Mouse (Mus musculus): ENCODE results near the gene Lin37. TPM values are rescaled to one million over a fixed set of nuclear protein-coding genes. Genes with fewer than 3 reads are reported as not detected.

Gene Lin37
- polyA plus RNA-seq, 1 experiment from 2014 or later = 40.5 TPM

DNA sequence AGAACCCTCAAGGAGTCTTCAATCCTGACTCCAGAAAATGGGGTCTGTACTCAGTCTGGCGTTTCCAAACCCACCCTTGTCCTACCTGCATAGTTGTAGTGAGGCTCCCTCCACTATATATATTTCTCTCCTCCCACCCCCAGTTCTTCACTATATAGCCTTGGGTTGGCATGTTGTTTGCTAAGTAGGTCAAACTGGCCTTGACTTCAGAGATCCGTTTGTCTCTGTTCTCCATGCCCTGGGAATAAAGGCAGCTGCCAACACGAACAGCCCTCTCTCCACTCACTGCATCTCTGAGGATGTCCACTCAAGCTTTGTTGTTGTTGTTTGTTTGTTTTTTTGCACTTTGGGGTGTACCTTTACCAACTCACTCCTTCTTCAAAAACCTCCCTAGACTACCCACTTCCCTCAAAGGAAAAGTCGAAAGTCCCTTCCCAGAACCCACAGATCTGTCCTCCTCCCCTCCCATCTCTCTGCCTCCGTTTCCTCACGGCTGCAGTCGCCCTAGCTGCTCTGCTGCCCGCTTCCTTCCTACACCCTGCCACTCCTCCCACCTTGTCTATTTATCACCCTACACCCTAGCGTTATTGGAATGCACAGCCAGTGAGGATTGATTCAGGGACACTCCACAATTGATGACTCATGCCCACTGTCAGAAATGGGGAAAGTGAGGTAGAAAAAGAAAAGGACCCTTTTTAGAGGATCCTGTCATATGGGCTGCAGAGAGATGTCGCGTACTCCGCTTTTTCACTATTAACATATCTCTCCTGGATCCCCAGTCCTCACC, 789 bp downstream of the Lin37 start:
- H3K4me3 ChIP-seq (replicated peaks) = peak overlapping the region; percentile 71
- H3K9me3 ChIP-seq (replicated peaks) = no peaks in the 10 kb centered on the region
- H3K27me3 ChIP-seq = no peaks in the 10 kb centered on the region
- no peak for ATAC-seq (replicated peaks; ENCODE audit: low FRiP score)
- 13% methylated on average over 12 of the region's 12 CpGs for WGBS
- peak overlapping the region; percentile 92 for H3K4me2 ChIP-seq
- H3K4me1 ChIP-seq = peaks cover 39% of the 10 kb centered on the region
- H3K27ac ChIP-seq = peak overlapping the region; percentile 75
- H3K9ac ChIP-seq = peak overlapping the region; percentile 81
- peaks cover 44% of the 10 kb centered on the region for H3K36me3 ChIP-seq

DNA sequence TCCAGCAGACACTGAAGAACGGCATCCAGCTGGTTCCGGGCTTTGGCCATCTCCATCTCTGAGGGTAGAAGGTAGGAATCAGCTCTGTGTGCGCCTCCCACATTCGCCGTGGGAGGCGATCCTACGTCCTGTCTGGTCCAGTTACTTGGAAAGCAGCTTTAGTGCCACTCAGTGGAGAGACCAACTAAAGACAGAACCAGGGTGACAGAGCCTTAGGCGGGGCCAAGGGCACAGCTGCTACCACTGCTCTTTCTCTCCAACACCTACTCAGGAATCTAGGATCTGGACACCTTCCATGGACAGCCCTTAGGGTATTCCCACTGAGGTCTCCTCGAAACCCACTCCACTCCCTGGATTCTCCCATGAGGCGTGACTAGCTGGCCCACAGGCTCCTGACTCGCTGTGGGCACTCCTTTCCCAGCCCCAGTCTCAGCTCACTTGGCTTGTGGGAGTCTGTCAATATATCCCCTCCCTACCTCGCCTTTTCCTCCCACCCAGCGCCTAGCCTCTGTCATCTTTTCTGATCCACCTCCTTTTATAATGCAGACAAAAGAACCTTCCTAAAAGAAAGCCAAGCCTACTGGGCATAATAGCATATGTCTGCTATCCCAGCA, 1.6 kb downstream of the Lin37 start:
- H3K4me2 ChIP-seq = peak overlapping the region; percentile 92
- H3K36me3 ChIP-seq = peaks cover 44% of the 10 kb centered on the region
- no peak overlapping the region for H3K27ac ChIP-seq
- ATAC-seq (replicated peaks; ENCODE audit: low FRiP score) = no peak
- H3K4me3 ChIP-seq (replicated peaks) = peak overlapping the region; percentile 71
- H3K4me1 ChIP-seq = peaks cover 44% of the 10 kb centered on the region
- peak overlapping the region; percentile 81; the same call in 1 of the 2 replicates for H3K9ac ChIP-seq
- H3K9me3 ChIP-seq (replicated peaks) = no peaks in the 10 kb centered on the region
- 82% methylated on average over 13 of the region's 13 CpGs for WGBS
- no peaks in the 10 kb centered on the region for H3K27me3 ChIP-seq

DNA sequence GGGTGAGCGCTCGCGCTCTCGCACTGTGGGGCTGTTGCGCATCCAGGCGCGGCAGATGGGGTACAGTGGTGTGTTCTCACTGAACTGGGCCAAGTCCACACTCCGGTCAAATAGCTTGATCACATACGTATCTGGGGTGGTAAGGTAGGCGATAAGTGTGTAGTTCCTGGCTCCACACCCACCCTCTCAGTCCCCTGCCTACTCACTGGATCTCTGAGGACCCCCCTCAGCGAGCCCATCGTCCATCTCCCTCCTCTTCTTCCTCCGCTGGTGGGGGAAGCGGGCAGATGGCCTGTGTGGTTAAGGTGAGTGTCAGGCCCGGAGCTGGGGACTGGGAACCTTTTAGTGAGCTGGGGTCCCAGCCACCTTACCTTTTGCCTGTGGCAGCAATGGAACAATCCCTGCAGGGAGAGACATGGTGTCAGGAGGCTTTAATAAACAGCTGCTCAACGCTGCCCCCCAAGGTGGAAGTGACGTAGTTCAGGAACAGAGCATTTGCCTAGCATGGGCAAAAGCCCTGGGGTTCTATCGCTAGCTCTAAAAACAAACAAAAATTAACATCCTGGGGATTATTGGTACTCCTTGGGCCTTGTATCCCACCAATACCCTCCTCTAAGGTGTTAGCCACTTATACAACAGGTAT, 2.6 kb downstream of the Lin37 start:
- Histone ChIP-seq H3K27me3 (no peaks in the 10 kb centered on the region), H3K4me3 (replicated peaks) (no peak overlapping the region), H3K4me1 (peaks cover 46% of the 10 kb centered on the region), H3K9me3 (replicated peaks) (no peaks in the 10 kb centered on the region), H3K27ac (no peak overlapping the region), H3K9ac (no peak overlapping the region), H3K4me2 (no peak overlapping the region), H3K36me3 (peaks cover 44% of the 10 kb centered on the region)
- 94% methylated on average over 18 of the region's 18 CpGs for WGBS
- no peak for ATAC-seq (replicated peaks; ENCODE audit: low FRiP score)

DNA sequence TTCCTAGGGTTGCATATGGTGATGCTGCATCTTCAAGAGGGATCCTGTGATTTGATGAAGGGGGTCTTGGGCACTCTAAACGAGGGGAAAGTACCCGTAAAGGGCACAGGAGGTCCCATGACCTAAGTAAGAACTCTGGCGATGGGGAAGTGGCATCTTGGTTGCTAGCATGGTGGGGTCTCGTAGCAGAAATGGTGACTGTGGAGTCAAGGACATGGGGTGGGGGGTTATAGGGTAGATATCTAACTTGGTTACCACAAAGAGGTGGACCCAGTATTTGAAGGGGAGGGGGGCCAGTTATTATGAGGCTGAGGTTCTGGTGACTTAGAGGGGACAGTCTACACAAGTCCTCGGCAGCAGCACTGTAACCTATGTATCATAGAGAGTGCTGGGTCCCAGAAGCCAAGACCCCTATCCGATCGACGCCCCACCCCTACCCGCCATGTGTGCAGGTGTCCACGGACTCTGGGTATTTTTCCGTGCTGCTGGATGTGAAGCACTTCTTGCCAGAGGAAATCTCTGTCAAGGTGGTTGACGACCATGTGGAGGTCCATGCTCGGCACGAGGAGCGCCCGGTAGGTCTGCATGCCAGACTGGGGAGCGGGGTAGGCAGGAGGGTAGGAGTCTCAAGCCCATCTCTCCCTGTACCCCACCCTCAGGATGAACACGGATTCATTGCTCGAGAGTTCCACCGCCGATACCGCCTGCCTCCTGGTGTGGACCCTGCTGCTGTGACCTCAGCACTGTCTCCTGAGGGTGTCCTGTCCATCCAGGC, 5.6 kb downstream of the Lin37 start:
- 0 out of 2 replicates have a peak overlapping the region, but pooled peaks have one; percentile 56 for H3K9ac ChIP-seq
- no peak for ATAC-seq (replicated peaks; ENCODE audit: low FRiP score)
- no peaks in the 10 kb centered on the region for H3K9me3 ChIP-seq (replicated peaks)
- no peaks in the 10 kb centered on the region for H3K27me3 ChIP-seq
- peak overlapping the region; percentile 85 for H3K4me2 ChIP-seq
- peak overlapping the region; percentile 66 for H3K4me3 ChIP-seq (replicated peaks)
- peaks cover 41% of the 10 kb centered on the region for H3K4me1 ChIP-seq
- H3K27ac ChIP-seq = 0 out of 2 replicates have a peak overlapping the region, but pooled peaks have one; percentile 99
- WGBS = 80% methylated on average over 22 of the region's 22 CpGs
- H3K36me3 ChIP-seq = peaks cover 40% of the 10 kb centered on the region

DNA sequence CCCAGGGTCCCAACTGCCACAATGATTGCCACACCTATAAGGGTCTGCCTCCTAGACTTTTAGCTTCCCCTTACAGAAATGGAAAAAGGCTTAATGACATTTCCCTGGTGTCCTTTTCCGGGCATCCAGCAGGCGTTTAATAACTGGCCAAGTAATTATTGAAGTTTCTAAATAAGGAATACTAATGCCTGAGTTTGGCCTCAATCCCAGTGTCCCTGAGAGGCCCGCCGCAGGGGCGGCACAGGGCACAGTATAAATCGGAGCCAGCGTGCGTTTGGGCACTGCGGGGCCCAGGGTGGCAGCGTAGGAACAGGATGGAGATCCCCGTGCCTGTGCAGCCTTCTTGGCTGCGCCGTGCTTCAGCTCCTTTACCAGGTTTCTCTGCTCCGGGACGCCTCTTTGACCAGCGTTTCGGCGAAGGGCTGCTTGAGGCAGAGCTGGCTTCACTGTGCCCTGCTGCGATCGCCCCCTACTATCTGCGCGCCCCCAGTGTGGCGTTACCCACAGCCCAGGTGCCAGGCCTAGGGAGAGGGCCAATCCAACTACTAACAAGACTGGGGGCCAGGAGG, 6.5 kb downstream of the Lin37 start:
- 3% methylated on average over 23 of the region's 23 CpGs for WGBS

DNA sequence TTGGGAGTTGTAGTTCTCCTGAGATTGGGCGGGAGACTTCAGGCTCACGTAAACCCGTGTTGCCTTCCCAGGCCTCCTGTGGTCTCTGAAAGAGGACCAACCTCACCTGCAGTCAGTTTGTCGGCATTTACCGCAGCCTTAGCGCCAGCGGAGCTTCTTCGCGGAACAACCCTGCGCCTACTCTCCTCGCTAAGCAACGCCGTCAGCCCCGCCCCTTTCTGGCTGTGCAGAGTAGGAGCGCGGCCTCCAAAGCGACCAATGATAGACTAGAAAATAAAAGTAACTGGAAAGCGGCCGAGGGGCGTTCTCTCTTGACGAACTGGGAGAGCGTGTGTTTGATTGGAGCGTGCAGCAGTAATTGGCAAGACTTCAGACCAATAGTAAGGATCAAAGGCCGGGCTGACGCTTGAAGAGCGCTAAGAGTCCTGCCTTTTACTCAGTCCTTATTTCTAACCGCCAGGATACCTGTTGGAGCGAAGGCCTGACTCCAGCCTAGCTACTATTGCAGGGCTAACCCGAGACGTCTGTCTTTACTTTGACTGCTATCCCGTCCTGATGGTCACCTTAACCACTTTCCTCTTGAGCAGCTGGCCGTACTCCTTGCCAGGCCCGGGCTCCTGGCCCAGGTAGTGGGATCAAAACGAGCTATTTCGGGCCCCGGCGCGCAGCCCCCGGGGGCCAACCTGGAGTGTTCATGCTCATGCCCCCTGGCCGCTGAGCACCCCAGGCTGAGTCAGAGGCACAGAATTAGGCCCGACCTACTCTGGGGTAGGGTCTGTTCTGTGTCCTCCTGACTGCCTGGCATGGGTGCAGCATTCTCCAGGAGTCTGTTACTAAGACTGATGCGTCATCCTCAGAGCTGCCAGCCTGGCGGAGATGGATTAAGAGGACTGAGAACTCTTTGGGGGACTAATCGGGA, 7.3 kb downstream of the Lin37 start, which contains the start of the genes Hspb6 and Proser3:
Gene Hspb6 (plus strand): TSS at position 77 of the 919 bp plus-strand sequence.
Gene Proser3 (minus strand): TSS at position 198 of the 919 bp plus-strand sequence.
- peaks cover 27% of the 10 kb centered on the region for H3K4me1 ChIP-seq
- peak; percentile 96 for ATAC-seq (replicated peaks; ENCODE audit: low FRiP score)
- peak within 1 kb of the TSS; percentile 85 for H3K4me2 ChIP-seq
- H3K9me3 ChIP-seq (replicated peaks) = no peaks in the 10 kb centered on the region
- H3K4me3 ChIP-seq (replicated peaks) = peak within 1 kb of the TSS; percentile 66
- H3K27me3 ChIP-seq = no peaks in the 10 kb centered on the region
- peaks cover 52% of the 10 kb centered on the region for H3K36me3 ChIP-seq
- H3K9ac ChIP-seq = peak within 1 kb of the TSS; percentile 66
- peak within 1 kb of the TSS; percentile 99 for H3K27ac ChIP-seq
- under 1% methylated on average over 44 of the region's 44 CpGs for WGBS

More for the DNA sequence above, 6.5 kb downstream of the Lin37 start:
- H3K36me3 ChIP-seq = peaks cover 49% of the 10 kb centered on the region
- peak overlapping the region; percentile 56 for H3K9ac ChIP-seq
- H3K4me1 ChIP-seq = peaks cover 32% of the 10 kb centered on the region
- H3K4me2 ChIP-seq = peak overlapping the region; percentile 85
- H3K27ac ChIP-seq = peak overlapping the region; percentile 99
- peak overlapping the region; percentile 66 for H3K4me3 ChIP-seq (replicated peaks)
- no peaks in the 10 kb centered on the region for H3K9me3 ChIP-seq (replicated peaks)
- no peaks in the 10 kb centered on the region for H3K27me3 ChIP-seq
- ATAC-seq (replicated peaks; ENCODE audit: low FRiP score) = 0 out of 2 replicates have a peak, but pooled peaks have one; percentile 19

DNA sequence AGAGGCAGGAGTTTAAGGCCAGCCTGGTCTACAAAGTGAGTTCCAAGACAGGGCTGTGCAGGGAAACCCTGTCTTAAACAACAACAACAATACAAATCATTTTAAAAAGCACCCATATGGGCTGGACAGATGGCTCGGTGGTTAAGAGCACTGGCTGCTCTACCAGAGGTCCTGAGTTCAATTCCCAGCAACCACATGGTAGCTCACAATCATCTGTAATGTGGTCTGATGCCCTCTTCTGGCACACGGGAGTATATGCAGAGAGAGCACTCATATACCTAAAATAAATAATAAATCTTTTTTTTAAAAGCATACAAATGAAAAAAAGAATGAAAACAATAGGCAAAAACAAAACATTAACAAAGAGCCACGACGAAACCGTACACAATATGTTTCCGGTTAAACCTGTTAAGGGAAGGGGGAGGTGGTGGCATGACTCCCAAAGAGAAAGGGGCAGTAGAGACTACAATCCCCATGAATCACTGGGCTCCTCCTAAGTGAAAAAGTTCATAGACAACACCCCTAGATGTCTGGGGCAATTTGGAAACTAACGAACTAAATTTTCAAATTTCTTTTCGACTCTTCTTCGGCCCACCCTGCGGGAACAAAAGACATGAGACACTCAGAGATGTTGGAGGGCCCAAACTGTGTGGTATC, 8.1 kb downstream of the Lin37 start:
- peak; percentile 64 for ATAC-seq (replicated peaks; ENCODE audit: low FRiP score)
- peak overlapping the region; percentile 66 for H3K9ac ChIP-seq
- H3K4me2 ChIP-seq = peak overlapping the region; percentile 85
- H3K9me3 ChIP-seq (replicated peaks) = no peaks in the 10 kb centered on the region
- H3K27me3 ChIP-seq = no peaks in the 10 kb centered on the region
- H3K36me3 ChIP-seq = peaks cover 50% of the 10 kb centered on the region
- peak overlapping the region; percentile 66 for H3K4me3 ChIP-seq (replicated peaks)
- 3% methylated on average over 10 of the region's 10 CpGs for WGBS
- peaks cover 27% of the 10 kb centered on the region for H3K4me1 ChIP-seq
- H3K27ac ChIP-seq = peak overlapping the region; percentile 99

DNA sequence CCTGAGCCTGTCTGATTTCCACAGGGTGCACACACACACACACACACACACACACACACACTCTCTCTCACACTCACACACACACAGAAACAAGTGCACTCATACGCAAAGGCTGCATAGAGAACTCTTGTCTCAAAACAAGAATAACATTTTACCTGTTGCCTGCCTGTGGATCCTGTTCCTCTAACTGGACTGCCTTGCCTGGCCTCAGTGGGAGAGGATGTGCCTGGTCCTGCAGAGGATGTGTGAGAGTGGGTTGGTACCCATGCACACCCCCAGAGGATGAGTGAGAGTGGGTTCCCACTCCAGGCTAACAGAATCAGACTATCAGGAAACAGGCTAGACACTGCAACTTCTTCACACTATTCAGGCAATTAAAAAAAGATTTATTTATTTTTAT, 9.0 kb downstream of the Lin37 start:
- H3K36me3 ChIP-seq = peaks cover 49% of the 10 kb centered on the region
- H3K9ac ChIP-seq = no peak overlapping the region
- 97% methylated on average over 1 of the region's 1 CpGs for WGBS
- no peak overlapping the region for H3K4me3 ChIP-seq (replicated peaks)
- H3K4me2 ChIP-seq = no peak overlapping the region
- no peak overlapping the region for H3K27ac ChIP-seq
- H3K9me3 ChIP-seq (replicated peaks) = no peaks in the 10 kb centered on the region
- no peak for ATAC-seq (replicated peaks; ENCODE audit: low FRiP score)
- H3K27me3 ChIP-seq = no peaks in the 10 kb centered on the region
- peaks cover 27% of the 10 kb centered on the region for H3K4me1 ChIP-seq

DNA sequence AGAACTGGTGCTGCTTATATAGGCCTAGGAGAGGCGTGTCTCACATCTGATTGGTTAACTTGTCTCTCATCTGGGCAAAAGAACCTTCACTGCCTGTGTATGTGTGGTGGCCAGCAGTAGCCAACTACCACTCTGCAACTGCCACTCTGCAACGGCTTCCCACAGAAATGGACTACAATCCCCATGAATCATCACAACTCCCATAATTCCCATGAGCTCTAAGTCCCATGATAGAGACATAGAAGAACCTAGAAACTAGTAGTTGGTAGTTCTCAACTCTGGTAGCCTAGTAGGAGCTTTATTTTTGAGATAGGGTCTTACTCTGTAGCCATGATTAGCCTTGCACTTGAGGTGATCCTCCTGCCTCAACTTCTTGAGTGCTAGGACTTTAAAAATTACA, 9.8 kb downstream of the Lin37 start:
- no peak for ATAC-seq (replicated peaks; ENCODE audit: low FRiP score)
- Histone ChIP-seq H3K4me2 (no peak overlapping the region), H3K27ac (no peak overlapping the region), H3K4me1 (peaks cover 27% of the 10 kb centered on the region), H3K27me3 (no peaks in the 10 kb centered on the region), H3K4me3 (replicated peaks) (no peak overlapping the region), H3K36me3 (peaks cover 42% of the 10 kb centered on the region), H3K9me3 (replicated peaks) (no peaks in the 10 kb centered on the region), H3K9ac (no peak overlapping the region)
- WGBS = 94% methylated on average over 2 of the region's 2 CpGs

DNA sequence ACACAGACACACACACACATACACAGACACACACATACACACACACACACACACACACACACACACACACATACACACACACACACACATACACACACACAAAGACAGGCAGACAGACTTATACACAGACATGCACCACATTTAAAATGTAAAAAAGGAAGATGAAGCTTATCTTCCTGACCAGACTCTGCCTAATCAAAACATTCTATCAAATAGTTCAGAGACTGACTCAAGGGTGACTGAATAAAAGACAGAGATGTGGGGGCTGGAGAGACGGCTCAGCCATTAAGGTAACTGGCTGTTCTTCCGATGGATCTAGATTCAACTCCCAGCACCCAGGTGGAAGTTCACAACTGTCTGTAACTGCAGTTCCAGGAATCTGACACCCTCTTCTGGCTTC, 15.3 kb downstream of the Lin37 start:
- H3K4me2 ChIP-seq = no peak overlapping the region
- H3K9me3 ChIP-seq (replicated peaks) = no peaks in the 10 kb centered on the region
- no peak overlapping the region for H3K9ac ChIP-seq
- peaks cover 77% of the 10 kb centered on the region for H3K36me3 ChIP-seq
- H3K4me3 ChIP-seq (replicated peaks) = no peak overlapping the region
- ATAC-seq (replicated peaks; ENCODE audit: low FRiP score) = no peak
- H3K27me3 ChIP-seq = no peaks in the 10 kb centered on the region
- WGBS = 84% methylated on average over 2 of the region's 2 CpGs
- no peak overlapping the region for H3K27ac ChIP-seq
- no peaks in the 10 kb centered on the region for H3K4me1 ChIP-seq
